Mouse (Mus musculus): ENCODE results near the gene Gpr162. TPM values are rescaled to one million over a fixed set of nuclear protein-coding genes. Genes with fewer than 3 reads are reported as not detected.

Gene Gpr162
- polyA plus RNA-seq, 1 experiment, result 2.4 TPM

- Histone ChIP-seq H3K9ac (ENCODE audit: low read depth, poor library complexity, severe bottlenecking) (peak overlapping the region; percentile 57), H3K4me3 (ENCODE audit: low read depth, low read length) (peak overlapping the region; percentile 70), H3K27ac (ENCODE audit: insufficient read depth, low read length) (peak overlapping the region; percentile 98), H3K4me1 (ENCODE audit: control insufficient read depth, insufficient read depth, low read length) (peaks cover 9% of the 10 kb centered on the region), H3K36me3 (ENCODE audit: control insufficient read depth, insufficient read depth, low read length, poor library complexity, severe bottlenecking) (no peaks in the 10 kb centered on the region), H3K9me3 (replicated peaks; ENCODE audit: control insufficient read depth, insufficient read depth, low read length, poor library complexity, severe bottlenecking) (no peaks in the 10 kb centered on the region), H3K27me3 (ENCODE audit: control insufficient read depth, insufficient read depth, low read length, poor library complexity, severe bottlenecking) (no peaks in the 10 kb centered on the region)
- no peak for TF ChIP-seq CTCF (IDR thresholded peaks at IDR 0.05; ENCODE audit: low read depth, low read length)
- TF ChIP-seq EP300 (IDR thresholded peaks at IDR 0.05; ENCODE audit: insufficient read depth, low read depth, low read length), result no peak
- no peak for TF ChIP-seq POLR2A (IDR thresholded peaks at IDR 0.05; ENCODE audit: insufficient read depth, low read length)
These were observed 41.4 kb upstream of the Gpr162 start for GRCm38 (mm10) chr6:124904991-124905860.

DNA sequence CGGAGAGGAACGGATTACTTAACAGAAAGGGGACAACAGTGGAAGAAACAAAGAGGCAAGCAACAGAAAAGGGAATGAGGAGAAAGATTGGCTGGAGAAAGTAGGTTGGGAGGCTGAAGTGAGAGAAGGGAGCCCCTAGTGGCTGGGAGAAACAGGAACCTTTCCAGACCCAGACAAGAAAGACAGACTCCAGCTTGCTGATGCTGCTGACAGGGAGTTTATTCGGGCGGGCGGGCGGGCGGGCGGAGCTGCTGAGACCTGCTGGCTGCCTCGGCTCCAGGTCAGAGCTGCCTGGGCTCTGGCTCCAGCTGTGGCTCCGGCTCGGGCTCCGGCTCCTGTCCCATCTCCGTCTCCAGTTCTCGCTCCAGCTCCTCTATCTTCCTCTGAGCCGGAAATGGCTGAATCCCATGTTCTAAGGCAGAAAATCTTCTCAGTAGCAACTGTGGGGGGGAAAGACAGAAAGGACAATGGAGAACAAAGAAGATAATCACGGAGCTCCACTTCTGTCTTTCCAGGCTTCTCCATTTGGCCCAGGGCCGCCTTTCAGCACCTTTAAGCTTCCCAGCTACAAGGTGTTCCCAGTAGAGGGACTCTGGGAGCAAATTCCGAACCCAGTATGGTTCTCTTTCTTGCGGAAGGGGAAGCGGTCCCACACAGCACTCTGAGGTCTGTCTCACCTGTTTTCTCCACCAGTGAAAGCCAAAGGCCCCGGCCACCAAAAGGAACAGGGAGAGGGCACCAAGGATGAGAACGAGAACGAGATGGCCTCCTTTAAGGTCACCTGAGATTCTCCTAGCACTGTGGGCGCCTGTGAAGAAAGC, 40.6 kb upstream of the Gpr162 start:
- Histone ChIP-seq H3K36me3 (ENCODE audit: control insufficient read depth, insufficient read depth, low read length, poor library complexity, severe bottlenecking) (no peaks in the 10 kb centered on the region), H3K9me3 (replicated peaks; ENCODE audit: control insufficient read depth, insufficient read depth, low read length, poor library complexity, severe bottlenecking) (no peaks in the 10 kb centered on the region), H3K4me1 (ENCODE audit: control insufficient read depth, insufficient read depth, low read length) (peaks cover 12% of the 10 kb centered on the region), H3K27me3 (ENCODE audit: control insufficient read depth, insufficient read depth, low read length, poor library complexity, severe bottlenecking) (no peaks in the 10 kb centered on the region), H3K9ac (ENCODE audit: low read depth, poor library complexity, severe bottlenecking) (peak overlapping the region; percentile 57), H3K4me3 (ENCODE audit: low read depth, low read length) (peak overlapping the region; percentile 70), H3K27ac (ENCODE audit: insufficient read depth, low read length) (peak overlapping the region; percentile 98)
- TF ChIP-seq POLR2A (IDR thresholded peaks at IDR 0.05; ENCODE audit: insufficient read depth, low read length) (no peak), CTCF (IDR thresholded peaks at IDR 0.05; ENCODE audit: low read depth, low read length) (peak; percentile 49)

- Histone ChIP-seq H3K4me3 (ENCODE audit: low read depth, low read length) (peak overlapping the region; percentile 54), H3K36me3 (ENCODE audit: control insufficient read depth, insufficient read depth, low read length, poor library complexity, severe bottlenecking) (no peaks in the 10 kb centered on the region), H3K27ac (ENCODE audit: insufficient read depth, low read length) (peak overlapping the region; percentile 95), H3K4me1 (ENCODE audit: control insufficient read depth, insufficient read depth, low read length) (peaks cover 10% of the 10 kb centered on the region), H3K27me3 (ENCODE audit: control insufficient read depth, insufficient read depth, low read length, poor library complexity, severe bottlenecking) (no peaks in the 10 kb centered on the region), H3K9me3 (replicated peaks; ENCODE audit: control insufficient read depth, insufficient read depth, low read length, poor library complexity, severe bottlenecking) (no peaks in the 10 kb centered on the region), H3K9ac (ENCODE audit: low read depth, poor library complexity, severe bottlenecking) (peak overlapping the region; percentile 57)
- TF ChIP-seq EP300 (IDR thresholded peaks at IDR 0.05; ENCODE audit: insufficient read depth, low read depth, low read length) (peak; percentile 98), POLR2A (IDR thresholded peaks at IDR 0.05; ENCODE audit: insufficient read depth, low read length) (no peak), CTCF (IDR thresholded peaks at IDR 0.05; ENCODE audit: low read depth, low read length) (peak; percentile 94)
These were observed 39.9 kb upstream of the Gpr162 start for GRCm38 (mm10) chr6:124903580-124904151.

DNA sequence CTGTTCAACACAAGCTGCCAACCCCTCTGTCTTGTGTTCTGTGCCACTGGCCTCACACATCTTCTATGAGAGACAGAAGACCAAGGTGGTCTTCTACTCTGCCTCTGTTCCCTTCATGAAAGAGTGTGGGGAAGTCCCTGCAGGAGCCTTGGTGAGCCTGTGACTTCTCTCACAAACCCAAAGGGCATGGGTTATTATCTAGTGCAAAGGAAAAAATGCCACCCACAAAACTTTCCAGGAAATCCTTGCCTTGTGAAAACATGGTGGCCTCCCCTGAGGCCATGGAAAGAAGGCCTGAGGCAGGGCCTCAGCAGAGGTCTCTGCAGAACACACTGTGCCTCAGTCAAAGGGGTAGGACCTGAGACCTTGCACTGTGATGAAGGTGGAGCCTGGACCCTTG, 38.1 kb upstream of the Gpr162 start:
- no peaks in the 10 kb centered on the region for H3K36me3 ChIP-seq (ENCODE audit: control insufficient read depth, insufficient read depth, low read length, poor library complexity, severe bottlenecking)
- no peak overlapping the region for H3K4me3 ChIP-seq (ENCODE audit: low read depth, low read length)
- no peaks in the 10 kb centered on the region for H3K27me3 ChIP-seq (ENCODE audit: control insufficient read depth, insufficient read depth, low read length, poor library complexity, severe bottlenecking)
- no peak overlapping the region for H3K9ac ChIP-seq (ENCODE audit: low read depth, poor library complexity, severe bottlenecking)
- no peaks in the 10 kb centered on the region for H3K9me3 ChIP-seq (replicated peaks; ENCODE audit: control insufficient read depth, insufficient read depth, low read length, poor library complexity, severe bottlenecking)
- no peak for TF ChIP-seq CTCF (IDR thresholded peaks at IDR 0.05; ENCODE audit: low read depth, low read length)
- no peak for TF ChIP-seq EP300 (IDR thresholded peaks at IDR 0.05; ENCODE audit: insufficient read depth, low read depth, low read length)
- no peak for TF ChIP-seq POLR2A (IDR thresholded peaks at IDR 0.05; ENCODE audit: insufficient read depth, low read length)
- peaks cover 12% of the 10 kb centered on the region for H3K4me1 ChIP-seq (ENCODE audit: control insufficient read depth, insufficient read depth, low read length)
- H3K27ac ChIP-seq (ENCODE audit: insufficient read depth, low read length), result no peak overlapping the region

- no peaks in the 10 kb centered on the region for H3K27me3 ChIP-seq (ENCODE audit: control insufficient read depth, insufficient read depth, low read length, poor library complexity, severe bottlenecking)
- H3K9me3 ChIP-seq (replicated peaks; ENCODE audit: control insufficient read depth, insufficient read depth, low read length, poor library complexity, severe bottlenecking), result no peaks in the 10 kb centered on the region
- no peak overlapping the region for H3K27ac ChIP-seq (ENCODE audit: insufficient read depth, low read length)
- H3K4me3 ChIP-seq (ENCODE audit: low read depth, low read length), result no peak overlapping the region
- no peak overlapping the region for H3K9ac ChIP-seq (ENCODE audit: low read depth, poor library complexity, severe bottlenecking)
- H3K4me1 ChIP-seq (ENCODE audit: control insufficient read depth, insufficient read depth, low read length), result peaks cover 12% of the 10 kb centered on the region
- TF ChIP-seq EP300 (IDR thresholded peaks at IDR 0.05; ENCODE audit: insufficient read depth, low read depth, low read length) (no peak), CTCF (IDR thresholded peaks at IDR 0.05; ENCODE audit: low read depth, low read length) (no peak), POLR2A (IDR thresholded peaks at IDR 0.05; ENCODE audit: insufficient read depth, low read length) (no peak)
- H3K36me3 ChIP-seq (ENCODE audit: control insufficient read depth, insufficient read depth, low read length, poor library complexity, severe bottlenecking), result no peaks in the 10 kb centered on the region
These were observed 37.2 kb upstream of the Gpr162 start for GRCm38 (mm10) chr6:124900801-124901480.

Measured in ES-Bruce4 (cell line).